Mouse (Mus musculus): ENCODE measurements around the gene Abca5.
A peak's percentile ranks its signal among the peaks of the same experiment; 100 is the strongest.
"Not testable (repeated sequence)": the region's sequence is repeated elsewhere in the genome, so short reads cannot be mapped to it uniquely, and the experiment has no call there.

Gene Abca5

GRCm38 (mm10) chr11:110337289-110338245, at the start of gene Abca5:
Gene Abca5 (minus strand): TSS chr11:110337716.
- peak; percentile 90 to 96 for DNase-seq (ENCODE audit: inconsistent age in 2 of 2, low spot score in 1 of 2)

DNA sequence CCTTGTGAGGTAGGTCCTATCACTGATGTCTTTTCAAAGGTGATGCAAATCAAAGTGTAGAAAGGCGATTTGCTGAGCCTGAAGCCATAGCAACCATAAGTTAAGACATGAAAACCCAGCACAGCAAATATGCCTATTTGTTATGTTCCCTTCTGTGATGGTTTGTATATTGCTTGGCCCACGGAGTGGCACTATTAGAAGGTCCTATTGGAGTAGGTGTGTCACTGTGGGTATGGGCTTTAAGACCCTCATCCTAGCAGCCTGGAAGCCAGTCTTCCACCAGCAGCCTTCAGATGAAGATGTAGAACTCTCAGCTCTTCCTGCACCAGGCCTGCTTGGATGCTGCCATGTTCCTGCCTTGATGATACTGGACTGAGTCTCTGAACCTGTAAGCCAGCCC, 48.0 kb upstream of the Abca5 start:
- no peak for DNase-seq (ENCODE audit: inconsistent age in 2 of 2, low spot score in 1 of 2)

- DNase-seq (ENCODE audit: inconsistent age in 2 of 2, low spot score in 1 of 2), result no peak
Measured at GRCm38 (mm10) chr11:110380310-110380668, 42.8 kb upstream of the Abca5 start.

DNA sequence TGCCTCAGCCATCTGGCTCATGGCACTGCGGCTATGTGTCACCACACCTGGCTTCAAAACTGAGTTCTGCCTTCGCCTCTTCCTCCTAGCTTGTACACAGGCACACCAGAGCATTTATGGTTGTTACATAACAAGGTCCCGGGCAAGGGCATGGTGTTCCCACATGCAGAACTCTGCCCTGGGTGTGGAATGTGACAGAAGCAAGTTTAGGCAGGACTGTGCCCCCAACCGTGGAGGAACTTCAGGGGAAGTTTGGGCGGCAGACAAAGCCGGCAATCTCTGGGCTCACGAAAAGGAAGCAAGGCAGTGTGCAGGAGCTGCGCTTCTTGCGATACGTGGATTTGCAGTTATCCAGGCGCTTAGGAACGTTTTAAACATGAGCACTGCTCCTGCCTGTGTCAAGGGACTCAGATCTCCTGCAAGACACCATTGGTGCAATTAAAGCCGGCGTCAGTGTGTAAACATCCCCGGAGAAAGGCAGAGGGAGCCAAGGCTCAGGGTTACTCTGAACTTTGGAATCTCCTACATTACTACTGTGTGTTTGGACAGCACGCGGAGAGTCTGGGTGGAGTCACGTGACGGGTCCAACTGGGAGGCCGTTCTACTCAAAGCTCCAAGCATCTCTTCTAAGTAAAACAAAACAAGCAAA, 42.3 kb upstream of the Abca5 start:
- DNase-seq (ENCODE audit: inconsistent age in 2 of 2, low spot score in 1 of 2), result peak; percentile 71 to 85

DNA sequence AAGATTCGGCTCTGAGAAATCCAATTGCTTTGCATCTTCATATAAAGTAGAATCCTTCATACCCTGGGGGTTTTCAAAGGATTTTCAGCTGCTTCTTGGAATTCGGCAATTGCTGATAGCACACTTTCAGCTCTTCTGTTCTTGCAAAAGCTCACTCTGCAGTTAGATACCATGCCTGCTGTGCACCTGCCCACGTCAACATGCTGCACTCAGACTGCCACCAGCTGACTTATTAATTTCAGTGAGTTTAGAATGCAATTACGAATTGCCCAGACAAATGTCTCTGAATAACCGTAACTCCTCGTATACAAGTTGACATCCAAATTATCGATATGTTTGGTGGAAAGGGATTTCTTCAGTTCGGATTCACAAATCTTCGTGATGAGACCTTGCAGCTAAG, 36.5 kb upstream of the Abca5 start:
- DNase-seq (ENCODE audit: inconsistent age in 2 of 2, low spot score in 1 of 2), result no peak

DNA sequence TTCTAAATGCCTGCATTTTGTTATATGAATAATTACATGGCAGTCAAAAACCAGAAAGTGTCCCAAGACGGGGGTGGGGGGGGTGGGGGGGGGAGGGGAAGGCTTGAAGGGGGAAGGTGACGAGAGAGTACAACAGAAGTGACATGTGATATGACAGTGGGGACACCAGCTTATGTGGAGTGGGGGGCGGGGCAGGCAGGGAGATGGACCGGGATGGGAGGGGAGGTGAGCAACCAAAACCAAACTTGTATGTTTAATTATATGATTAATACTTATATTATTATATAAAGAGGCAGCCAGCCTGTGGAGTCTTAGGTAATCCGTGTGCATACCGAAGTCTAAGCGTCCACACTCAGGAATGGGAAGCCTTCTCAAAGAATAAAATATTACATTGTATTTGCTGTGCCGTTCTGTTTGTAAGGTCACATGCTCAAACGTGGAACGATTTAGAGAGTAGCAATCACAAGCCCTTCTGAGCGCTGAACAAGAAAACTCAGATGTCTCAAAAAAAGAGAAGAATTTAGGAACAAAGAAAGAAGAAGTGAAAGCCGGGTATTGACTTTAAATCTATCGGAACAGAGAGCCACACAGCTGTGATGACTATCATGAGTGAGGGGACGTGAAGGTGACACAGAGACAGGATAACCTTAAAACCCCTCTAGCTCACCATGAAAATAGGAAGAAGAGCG, 34.9 kb upstream of the Abca5 start:
- DNase-seq (ENCODE audit: inconsistent age in 2 of 2, low spot score in 1 of 2), result no peak

- no peak for DNase-seq (ENCODE audit: inconsistent age in 2 of 2, low spot score in 1 of 2)
Measured at GRCm38 (mm10) chr11:110371827-110372226, 34.3 kb upstream of the Abca5 start.

DNA sequence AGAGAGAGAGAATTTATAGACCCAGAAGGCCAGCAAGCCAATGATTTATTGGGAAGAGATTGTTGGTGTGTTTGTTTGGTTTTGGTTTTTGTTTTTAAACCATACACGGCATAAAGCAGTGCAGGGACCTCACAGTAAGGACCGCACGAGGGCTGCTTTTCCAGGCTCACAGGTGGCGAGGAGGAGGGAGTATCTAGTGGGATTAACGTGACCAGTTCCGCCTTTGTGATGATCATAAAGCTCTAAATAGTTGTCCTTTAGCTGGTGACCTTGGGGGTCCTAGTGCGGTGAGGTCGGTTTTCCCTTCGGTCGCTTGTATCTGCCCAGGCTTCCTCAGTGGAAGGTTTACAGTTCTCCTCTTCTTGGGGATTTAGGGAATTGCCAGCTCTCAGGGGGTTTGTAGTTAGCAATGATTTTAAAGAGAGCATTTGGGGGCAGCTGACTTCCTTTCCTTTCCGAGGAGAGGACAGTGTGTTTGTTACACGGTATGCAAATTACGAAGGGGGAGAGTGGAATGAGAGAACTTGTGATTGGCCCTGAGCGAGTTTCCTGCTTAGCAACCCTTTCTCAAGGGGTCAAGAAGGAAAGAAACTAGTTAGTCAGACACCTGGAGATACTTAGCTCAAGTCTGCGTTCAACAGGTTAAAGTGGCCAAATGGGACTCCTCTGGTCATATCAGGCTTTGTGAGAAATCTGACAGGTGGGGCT, 31.9 kb upstream of the Abca5 start:
- DNase-seq (ENCODE audit: inconsistent age in 2 of 2, low spot score in 1 of 2), result peak in 1 of 2 experiments; percentile 38

DNA sequence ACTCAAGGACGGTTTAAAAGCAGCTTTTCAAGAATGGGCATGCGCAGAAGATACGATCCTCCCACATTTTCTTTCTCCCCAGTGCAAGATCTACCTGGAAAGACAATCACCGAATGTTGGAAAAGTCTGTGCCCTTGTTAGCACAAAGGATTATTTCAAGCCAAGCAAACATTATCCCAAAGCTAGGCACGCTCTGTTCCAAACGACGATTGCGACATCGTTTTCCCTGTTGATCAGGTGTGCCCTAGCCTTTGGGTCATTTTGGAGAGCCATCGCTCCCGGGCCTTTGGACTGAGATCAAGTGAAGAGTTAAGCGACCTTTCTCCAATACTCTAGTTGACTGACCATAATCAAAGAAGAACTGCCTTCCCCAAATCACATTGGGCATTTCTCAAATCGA, 30.1 kb upstream of the Abca5 start:
- no peak for DNase-seq (ENCODE audit: inconsistent age in 2 of 2, low spot score in 1 of 2)

- DNase-seq (ENCODE audit: inconsistent age in 2 of 2, low spot score in 1 of 2), result no peak
Measured at GRCm38 (mm10) chr11:110366902-110367301, 29.4 kb upstream of the Abca5 start.

DNA sequence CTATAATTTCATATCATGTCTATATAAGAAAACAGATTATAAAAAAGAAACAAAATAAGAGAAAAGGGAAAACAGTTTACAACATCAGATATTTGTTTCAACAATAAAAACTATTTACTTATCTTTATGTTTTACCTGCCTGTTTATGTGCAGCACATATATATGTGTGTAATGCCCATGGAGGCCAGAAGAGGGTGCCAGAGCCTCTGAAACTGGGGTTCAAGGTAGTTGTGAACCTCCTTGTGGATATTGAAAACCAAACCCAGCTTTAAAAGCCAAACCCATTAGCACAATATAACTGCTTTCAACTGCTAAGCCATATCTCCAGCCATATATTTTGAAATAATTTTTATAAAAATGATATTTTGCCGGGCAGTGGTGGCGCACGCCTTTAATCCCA, 27.5 kb upstream of the Abca5 start:
- DNase-seq (ENCODE audit: inconsistent age in 2 of 2, low spot score in 1 of 2), result peak; percentile 46 to 83

- peak; percentile 46 to 72 for DNase-seq (ENCODE audit: inconsistent age in 2 of 2, low spot score in 1 of 2)
Measured at GRCm38 (mm10) chr11:110357756-110358551, 20.4 kb upstream of the Abca5 start.

GRCm38 (mm10) chr11:110355131-110355530, 17.6 kb upstream of the Abca5 start:
- not testable (repeated sequence) for DNase-seq (ENCODE audit: inconsistent age in 2 of 2, low spot score in 1 of 2)

GRCm38 (mm10) chr11:110354261-110354660, 16.7 kb upstream of the Abca5 start:
- no peak for DNase-seq (ENCODE audit: inconsistent age in 2 of 2, low spot score in 1 of 2)

GRCm38 (mm10) chr11:110348170-110348569, 10.7 kb upstream of the Abca5 start:
- no peak for DNase-seq (ENCODE audit: inconsistent age in 2 of 2, low spot score in 1 of 2)

DNA sequence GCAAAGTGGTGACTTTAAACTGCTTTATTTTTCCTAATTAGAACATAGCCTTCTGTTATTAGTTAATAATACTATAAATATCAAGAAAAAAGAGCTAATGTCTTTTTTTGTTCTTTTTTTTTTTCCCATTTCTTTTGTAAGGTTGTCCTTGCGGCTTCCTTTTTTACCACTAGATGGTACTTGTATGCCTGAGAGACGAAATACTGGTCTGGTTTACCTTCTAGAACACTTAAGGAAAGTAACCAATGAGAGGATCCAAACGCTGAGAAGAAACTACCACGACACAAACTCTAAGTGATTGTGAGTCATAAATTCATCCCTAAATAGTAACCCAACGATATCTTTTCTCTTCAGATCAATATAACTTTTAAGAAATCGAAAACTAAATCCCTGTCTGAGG, 10.3 kb upstream of the Abca5 start:
- DNase-seq (ENCODE audit: inconsistent age in 2 of 2, low spot score in 1 of 2), result no peak

- DNase-seq (ENCODE audit: inconsistent age in 2 of 2, low spot score in 1 of 2), result peak; percentile 51 to 80
Measured at GRCm38 (mm10) chr11:110336814-110337288, 665 bp downstream of the Abca5 start.

- no peak for DNase-seq (ENCODE audit: inconsistent age in 2 of 2, low spot score in 1 of 2)
Measured at GRCm38 (mm10) chr11:110330093-110330492, 7.4 kb downstream of the Abca5 start.

GRCm38 (mm10) chr11:110322266-110322665, 15.2 kb downstream of the Abca5 start:
- DNase-seq (ENCODE audit: inconsistent age in 2 of 2, low spot score in 1 of 2), result no peak
